Mouse (Mus musculus) small intestine, adult 2 months (tissue): ENCODE measurements at regions not wholly inside any gene's neighbourhood (a gene's known extent, or its start where the extent isn't known, plus 50 kb on each side); places are given as distances from the start of the nearest gene placed in this dataset.

Experiments used
- CTCF ChIP-seq: fragments of 200-500 bp; IDR thresholded peaks from 2 replicates; pipeline ENCODE4 v1.5.1; 2012; ENCODE audit warnings: low read depth, mild to moderate bottlenecking, control low read depth, inconsistent platforms, low read length, moderate library complexity, mixed read lengths; ENCODE audit not compliant: insufficient replicate concordance, insufficient read length; ENCODE audit errors: extremely low read depth
- POLR2A ChIP-seq: fragments of 200-500 bp; IDR thresholded peaks from 2 replicates; pipeline ENCODE4 v1.6.1; 2012; ENCODE audit warnings: low read depth, mild to moderate bottlenecking, control low read depth, inconsistent platforms, low read length, moderate library complexity

DNA sequence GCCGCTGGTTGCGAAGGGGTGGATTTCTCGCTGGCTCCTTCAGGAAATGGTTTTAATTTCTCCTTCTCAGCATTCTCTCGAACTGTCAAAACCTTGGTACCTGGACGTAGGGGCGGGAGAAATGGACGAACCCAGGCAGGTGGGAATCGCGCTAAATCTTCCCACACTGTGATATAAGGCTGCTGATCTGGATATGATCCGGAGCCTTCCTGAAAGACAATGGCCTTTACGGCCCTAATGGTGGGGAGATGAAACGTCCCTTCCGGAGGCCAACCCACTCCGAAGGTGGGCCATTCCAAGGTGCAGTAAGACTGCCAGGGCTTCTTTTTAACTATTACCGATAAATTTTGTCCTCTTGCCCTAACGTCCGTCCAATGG is 279.1 kb downstream of the Gm21863 start:
- TF ChIP-seq CTCF: peak; percentile 3; the same call in 1 of the 2 replicates
- TF ChIP-seq POLR2A: no peak
